Mouse (Mus musculus) heart, postnatal 25 days (tissue): ENCODE results near the gene Bhlha9. TPM values are rescaled to one million over a fixed set of nuclear protein-coding genes. Genes with fewer than 3 reads are reported as not detected.
"Not testable (repeated sequence)": the region's sequence is repeated elsewhere in the genome, so short reads cannot be mapped to it uniquely, and the experiment has no call there.

ENCODE experiments used
- DNase-seq: peaks from one replicate; pipeline ENCODE4 v3.0.0; 2022; ENCODE audit warnings: low spot score
- intact Hi-C: fragments of 180-260 bp; cut with DNase I; formaldehyde crosslinking; loops from one replicate; pipeline ENCODE4 v1.15.1; 2025
- total RNA-seq, 2 experiments: library from RNA; stranded (reverse); gene quantifications; 2 replicates each; pipeline ENCODE4 v1.2.3; 2021

Gene Bhlha9
- total RNA-seq, 2 experiments from 2014 or later = not detected

DNA sequence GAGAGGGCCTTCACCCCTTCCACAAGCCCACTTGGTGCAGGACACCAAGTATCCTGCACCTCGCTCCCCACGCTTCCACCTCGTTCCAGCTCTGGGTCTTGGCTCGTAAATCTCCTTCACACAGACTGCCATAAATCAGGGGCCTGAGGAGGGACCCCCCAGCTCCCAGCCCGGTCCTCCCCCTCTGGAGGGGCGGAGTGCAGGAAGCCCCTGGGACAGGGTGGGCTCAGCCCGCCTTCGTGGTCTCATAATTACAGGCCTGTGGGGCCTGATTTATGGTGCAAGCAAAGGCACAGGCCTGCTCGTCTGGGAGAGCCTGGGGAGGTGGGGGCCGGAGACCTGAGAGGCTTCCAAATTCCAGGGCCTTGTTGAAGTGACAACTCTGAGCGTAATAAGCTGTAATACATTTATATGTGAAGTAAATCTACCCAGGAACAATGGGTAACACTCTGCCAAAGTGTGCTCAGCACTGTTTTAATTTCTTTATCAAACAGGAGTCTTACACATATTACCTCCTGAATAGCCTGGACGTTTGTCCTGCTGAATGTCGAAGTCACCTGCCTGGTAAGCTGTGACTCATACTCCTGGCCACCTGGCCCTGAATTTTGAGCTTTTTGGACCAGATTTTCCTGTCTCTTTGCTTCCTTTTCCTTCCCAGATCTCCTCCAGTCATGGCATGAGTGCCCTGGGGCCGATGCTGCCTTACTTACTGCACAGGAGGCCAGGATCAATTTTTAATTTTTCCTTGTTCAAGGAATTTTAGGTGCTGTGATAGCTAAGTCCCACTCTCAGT is 12.9 kb upstream of the Bhlha9 start:
- intact Hi-C loops = no loop called here
- no peak for DNase-seq

DNA sequence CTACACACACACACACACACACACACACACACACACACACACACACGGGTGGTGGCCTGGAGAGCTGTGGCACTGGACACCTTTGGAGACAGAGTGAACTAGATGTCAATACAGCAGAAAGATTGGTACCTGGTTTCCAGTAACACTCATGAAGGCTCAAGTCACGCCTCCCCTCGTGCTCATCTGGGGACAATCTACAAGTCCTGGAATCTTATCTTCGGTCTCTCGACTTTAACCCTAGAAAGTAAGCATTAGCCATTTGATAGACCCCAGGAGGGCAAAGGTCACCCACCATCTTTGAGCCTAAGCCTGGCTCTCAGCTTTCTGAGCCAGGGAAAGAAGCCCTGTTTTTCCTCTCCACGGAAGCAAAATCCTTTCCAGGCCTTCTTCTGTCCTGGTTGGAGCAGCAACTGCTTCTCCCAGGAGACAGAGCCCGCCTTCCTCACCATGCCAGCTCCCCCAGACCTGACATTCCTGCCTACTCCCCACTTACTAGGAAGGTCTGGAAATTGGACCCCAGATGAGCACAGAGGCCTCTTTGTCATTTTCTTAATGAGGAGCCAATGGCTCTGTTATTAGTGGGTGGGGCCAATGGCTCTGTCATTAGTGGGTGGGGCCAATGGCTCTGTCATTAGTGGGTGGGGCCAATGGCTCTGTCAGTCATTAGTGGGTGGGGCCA is 10.3 kb upstream of the Bhlha9 start:
- DNase-seq = no peak
- intact Hi-C loops = no loop called here

DNA sequence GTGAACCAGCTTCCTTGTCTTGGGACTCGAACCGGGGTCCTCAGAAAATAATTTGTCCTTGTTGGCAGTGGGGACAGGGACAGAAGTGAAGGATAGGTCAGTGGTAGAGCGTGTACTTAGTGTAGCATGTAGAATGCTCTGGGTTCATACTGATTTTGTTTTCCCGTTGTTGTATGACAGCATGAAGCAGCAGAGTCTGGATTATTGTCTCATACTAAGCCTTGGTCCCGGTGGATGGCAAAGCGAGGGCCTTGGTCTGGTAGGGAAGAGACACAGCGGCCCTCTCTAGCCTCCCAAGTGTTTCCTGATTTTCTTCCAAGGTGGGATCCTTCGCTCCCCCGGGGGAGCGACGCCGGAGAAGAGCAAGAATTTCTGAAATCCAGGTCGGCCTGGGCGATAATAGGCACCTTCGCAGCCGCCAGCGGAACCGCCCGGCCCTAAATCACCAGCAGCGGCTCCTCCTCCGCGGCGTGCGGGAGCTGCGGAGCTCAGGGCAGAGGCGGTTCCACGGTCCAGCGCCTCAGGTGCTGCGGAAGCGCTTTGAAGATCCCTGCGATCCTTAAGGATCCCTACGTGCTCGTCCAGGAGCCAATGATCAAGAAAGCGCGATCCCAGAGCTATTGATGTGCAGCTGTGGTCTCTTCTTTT is 6.1 kb upstream of the Bhlha9 start:
- DNase-seq = no peak
- intact Hi-C loops = no loop called here

DNA sequence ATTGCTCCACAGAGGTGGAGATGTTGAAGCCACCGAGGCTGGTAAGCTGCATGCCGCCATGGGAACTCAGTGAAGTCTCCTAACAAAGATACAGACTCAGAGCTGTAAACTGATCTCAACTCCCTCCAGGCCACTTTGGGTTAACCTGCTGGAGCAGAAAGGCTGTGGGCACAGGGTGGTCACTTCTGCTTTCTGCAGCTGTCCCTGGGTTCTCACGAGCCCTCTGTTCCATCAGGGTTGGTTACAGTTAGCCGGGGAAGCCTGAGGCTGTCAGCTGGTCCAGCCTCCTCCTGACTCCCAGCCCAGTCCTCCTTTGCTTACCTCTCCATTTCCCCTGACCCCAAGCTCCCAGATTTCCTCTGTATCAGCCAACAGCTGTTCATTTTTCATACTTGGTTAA is 4.5 kb upstream of the Bhlha9 start:
- intact Hi-C loops = no loop called here

DNA sequence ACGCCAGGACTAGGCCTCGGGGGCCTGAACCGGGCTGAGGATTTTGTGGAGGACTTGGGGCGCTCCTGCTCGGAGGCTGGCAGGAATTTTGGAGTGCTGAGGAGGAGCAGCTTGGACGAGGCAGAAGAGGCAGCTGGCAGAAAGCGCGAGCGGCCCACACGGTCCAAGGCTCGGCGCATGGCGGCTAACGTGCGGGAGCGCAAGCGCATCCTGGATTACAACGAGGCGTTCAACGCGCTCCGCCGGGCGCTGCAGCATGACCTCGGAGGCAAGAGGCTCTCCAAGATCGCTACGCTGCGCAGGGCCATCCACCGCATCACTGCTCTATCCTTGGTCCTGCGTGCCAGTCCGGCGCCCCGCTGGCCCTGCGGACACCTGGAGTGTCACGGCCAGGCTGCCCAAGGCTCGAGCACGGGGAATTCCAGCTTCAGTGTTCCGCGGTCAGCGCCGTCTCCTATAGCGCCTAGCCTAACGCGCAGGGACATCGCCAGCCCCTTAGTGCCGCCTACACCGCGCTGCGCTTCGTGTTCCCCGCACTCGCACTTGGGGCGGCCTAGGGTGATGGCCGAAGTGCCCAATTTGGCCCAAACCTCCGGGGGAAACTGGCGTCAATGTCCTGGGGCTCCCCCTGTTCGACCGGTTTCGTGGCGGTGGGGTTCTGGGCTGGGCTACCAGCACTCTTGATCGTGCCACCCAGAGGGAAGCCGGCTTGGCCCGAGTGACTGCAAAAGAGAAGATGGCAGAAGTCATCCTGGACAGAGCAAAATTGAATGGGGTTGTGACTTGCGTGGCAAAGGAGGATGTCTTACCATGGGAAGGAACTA is 503 bp downstream of the Bhlha9 start:
- intact Hi-C loops = no loop called here

More for the DNA sequence above, 4.5 kb upstream of the Bhlha9 start:
- no peak for DNase-seq

DNA sequence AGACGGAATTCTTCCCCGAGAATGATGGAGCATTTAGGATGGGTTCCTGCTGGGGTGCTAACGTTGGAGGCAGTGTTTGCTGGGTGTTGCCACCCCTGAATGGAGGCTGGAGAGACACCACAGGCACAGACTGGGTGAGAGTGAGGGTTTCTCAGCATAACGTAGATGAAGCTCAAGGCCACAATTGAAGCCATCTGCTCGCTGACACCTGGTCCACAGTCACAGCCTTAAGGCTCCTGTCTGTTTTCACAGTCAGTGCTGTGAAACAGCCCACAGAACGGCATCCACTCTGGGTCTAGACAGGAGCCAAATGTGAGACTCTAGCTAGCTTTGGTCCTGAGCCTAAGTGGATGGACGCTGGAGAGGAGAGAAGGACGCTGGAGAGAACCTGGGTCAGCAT is 1.9 kb downstream of the Bhlha9 start:
- intact Hi-C loops = no loop called here
- DNase-seq = no peak

More for the DNA sequence above, 503 bp downstream of the Bhlha9 start:
- DNase-seq = no peak

DNA sequence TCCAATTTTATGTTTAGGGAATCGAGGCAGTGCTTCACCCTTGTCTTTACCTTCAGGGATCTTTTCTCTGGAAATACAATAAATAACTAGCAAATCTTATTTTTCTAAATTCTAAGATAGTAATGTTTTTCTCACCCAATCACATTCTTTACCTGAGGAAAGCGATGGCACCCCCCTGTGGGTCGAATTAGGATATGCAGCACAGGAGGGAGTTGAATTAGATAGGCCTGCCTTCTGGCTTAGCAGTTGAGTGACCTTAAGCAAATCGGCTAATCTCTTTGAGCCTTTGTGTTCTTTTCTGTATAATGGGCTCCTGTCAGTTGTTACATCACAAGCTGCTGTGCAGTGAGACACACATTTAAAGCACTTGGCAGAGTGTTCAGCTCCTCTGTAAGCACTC is 2.4 kb downstream of the Bhlha9 start:
- DNase-seq = no peak
- intact Hi-C loops = loop anchor here (5.0 kb wide), 1 partner anchor 218 kb away; no protein-coding TSS in a partner anchor

DNA sequence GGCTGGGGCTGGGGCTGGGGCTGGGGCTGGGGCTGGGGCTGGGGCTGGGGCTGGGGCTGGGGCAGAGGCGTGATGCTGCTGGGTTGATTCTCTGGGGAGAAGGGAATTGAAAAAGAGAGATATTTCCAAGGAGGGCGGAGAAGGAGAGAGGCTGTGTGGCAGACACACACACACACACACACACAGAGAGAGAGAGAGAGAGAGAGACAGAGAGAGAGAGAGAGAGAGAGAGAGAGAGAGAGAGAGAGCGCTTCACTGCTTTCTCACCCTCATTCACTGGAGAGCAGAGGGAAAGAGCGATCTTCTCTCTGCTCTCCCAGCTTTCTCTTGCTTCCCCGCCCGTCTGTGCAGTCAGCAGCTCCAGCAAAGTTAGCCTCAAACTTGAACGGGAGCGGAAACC is 7.2 kb downstream of the Bhlha9 start, which contains the start of gene Trarg1:
TSS of gene Trarg1 (plus strand) at position 301 of the 400 bp plus-strand sequence.
- intact Hi-C loops = loop anchor here (5.0 kb wide), 1 partner anchor 213 kb away; no protein-coding TSS in a partner anchor
- DNase-seq = not testable (repeated sequence)

DNA sequence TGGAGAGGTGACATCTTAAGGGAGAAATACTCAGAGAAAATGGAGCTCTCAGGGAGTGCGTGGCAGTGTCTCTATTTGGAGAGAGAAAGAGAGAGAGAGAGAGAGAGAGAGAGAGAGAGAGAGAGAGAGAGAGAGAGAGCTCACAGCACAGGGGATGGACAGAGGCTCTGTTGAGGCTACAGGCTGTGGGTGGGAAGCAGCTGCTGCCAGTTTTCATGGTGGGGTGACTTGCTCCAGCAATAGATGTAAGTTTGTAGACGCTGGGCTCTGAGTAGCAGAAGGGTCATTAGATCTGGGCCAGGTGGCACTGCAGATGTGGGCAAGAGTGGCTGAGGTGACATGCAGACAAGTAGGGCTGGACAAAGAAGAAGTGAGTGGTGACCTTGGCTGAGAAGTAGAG is 13.3 kb downstream of the Bhlha9 start:
- intact Hi-C loops = no loop called here
- DNase-seq = no peak

DNA sequence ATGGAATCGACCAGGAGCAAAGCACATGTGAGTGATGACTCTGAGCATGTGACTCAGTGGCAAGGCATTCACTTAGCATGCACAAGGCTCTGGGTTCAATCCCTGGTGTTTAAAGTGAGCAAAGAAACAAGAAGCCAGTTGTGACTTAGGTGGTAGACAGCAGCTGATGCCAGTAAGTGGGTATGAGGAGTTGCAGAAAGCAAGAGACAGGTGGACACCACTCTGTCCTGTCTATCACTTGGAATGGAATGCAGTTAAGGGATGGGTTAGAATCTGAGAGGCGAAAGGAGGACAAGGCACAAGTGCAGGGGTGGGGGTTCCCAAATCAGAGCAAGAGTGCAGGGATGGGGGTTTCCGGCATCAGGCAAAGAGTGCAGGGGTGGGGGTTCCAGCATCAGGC is 19.8 kb downstream of the Bhlha9 start:
- intact Hi-C loops = no loop called here
- no peak for DNase-seq

DNA sequence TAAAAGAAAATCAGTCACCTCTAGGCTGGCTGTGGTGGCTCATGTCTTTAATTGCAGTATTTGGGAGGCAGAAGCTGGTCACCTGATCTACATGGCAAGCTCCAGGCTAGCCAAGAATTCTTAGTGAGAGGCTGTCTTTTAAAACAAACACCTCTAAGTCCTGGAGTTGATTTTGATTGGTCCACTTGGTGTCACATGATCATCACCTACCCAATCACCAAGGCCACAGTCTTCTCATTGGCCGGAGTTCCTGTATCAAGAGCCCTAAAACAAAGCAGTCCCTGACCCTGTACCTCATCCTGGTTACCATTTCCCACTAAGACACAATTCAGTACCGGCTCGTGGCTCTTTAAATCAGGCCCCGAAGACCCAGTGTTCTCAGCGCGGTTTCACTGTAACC is 23.5 kb downstream of the Bhlha9 start:
- intact Hi-C loops = no loop called here
- no peak for DNase-seq

DNA sequence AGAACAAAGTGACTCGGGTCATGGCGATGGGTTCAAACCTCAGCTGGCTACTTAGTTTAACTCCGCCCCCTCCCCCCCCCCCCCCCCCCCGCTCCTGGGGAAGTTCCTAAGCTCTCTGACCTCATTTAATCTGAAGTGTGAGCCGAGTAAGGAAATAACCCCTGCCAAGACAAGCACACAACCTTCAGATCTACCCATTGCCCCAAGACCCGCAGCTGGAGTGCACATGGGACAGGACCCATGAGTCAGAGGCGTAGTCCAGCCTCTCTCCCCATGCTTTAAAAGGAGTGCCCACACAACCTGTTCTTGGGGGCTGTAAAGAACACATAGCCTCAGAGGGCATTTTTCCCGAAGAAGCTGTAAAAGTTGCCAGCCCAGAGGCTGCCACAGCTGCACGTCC is 27.4 kb downstream of the Bhlha9 start:
- no peak for DNase-seq

DNA sequence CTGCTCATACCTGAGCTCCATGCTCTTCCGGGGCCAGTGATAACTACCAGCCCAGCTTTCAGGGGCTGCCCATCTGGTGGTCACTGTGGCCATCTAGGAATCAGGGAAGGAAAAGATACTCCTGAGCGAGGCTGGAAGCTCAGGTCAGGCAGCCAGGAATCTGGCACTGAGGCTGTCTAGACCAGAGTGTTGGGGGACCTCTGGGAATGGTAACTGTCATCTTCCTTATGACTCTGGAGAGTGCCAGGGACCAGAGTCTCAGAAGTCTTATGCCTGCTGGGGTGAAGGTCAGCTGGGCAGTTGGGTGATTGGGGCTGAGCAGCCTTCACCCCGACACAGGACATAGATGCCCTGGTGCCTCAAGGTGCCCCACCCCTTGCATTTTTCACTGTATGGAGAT is 35.4 kb downstream of the Bhlha9 start:
- intact Hi-C loops = no loop called here
- no peak for DNase-seq

More for the DNA sequence above, 27.4 kb downstream of the Bhlha9 start:
- intact Hi-C loops = no loop called here

DNA sequence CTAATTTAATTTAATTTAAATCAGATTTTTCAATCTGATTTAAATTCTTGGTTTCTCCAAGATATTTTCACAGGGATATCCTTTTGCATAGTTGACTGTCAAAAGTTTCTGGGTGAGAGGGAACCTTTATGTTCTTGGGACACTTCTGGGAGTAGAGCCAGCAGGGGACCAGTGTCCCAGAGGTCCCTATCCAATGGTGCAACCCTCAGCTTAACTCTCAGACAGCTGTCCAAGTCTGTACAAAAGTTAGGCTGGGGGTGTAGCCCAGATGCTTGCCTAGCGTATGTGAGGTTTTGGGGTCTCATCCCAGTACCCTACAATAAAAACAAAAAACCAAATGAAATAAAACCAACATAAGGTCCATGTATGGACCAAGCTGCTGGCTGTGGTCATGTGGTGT is 35.8 kb downstream of the Bhlha9 start:
- intact Hi-C loops = no loop called here
- no peak for DNase-seq

DNA sequence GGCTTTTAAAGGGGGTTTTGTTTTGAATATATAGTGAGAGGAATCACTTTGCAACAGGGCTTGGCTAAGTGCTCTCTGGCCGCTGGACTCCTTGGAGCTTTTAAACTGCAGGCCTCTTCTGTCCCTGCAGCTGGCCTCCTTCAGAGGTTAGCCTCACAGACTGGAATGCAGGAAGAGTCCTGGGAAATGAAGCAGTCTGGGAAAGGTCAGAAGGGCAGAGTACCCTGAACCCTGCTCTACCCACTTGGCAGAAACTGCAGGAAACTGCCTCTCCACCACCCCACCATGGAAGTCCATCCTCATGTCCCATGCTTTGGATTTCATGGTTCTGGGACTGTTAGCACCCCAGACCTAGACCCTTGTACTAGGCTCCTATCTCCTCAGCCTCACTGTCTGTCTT is 36.6 kb downstream of the Bhlha9 start:
- intact Hi-C loops = no loop called here
- DNase-seq = no peak

DNA sequence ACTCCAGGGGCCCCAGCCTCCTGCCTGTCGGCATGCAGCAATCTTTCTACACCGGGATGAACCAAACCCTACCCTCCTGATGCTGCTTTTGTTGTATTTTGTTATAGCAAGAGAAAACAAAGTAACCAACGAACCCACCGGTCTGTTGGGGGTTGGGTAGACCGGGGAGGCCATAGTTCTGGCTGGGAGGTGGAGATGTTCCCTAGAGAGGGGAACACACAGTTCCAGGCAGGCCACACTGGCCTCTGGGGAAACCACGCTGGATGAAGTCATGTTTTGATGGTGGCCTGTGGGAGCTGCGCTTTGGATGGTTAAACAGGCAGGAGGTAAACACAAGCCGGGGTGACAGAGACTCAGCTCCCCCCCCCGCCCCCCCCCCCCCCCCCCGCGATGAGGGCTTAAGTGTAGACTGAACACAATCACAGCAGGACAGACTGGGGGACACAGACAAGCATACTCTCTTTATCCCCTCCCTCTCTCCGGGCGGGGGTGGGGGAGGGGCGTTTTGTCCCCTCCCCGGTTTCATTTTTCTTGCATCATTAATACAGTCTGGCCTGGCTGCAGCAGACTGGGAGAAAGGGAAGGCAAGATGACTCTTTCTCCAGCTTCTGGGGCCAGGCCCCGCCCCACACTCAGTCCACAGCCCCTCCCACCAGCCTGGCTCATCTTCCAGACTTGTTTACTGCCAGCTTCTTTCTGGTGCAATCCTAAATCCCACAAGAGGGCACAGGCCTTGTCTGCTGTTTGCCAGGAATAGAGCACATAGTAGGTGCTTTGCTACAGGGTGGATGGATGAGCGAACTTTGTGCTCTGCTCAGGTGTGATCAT is 37.6 kb downstream of the Bhlha9 start:
- intact Hi-C loops = no loop called here
- peak; percentile 36 for DNase-seq

DNA sequence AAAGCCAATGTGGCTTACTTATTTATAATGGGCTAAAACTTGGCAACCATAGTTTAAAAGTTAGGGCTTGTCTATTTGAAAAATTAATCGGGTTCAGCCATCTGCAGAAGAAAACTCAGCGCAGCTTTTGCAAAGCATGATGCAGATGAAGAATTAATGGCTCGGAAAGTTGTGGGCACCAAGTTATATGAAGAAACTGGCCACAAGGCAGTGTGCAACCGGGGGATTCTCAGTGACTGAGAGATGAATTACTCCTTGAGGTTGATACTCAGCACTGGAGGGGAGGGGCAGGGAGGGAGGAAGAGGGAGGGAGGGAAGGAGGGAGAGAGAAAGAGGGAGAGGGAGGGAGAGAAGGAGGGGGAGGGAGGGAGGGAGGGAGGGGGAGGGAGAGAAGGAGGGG is 44.7 kb downstream of the Bhlha9 start:
- intact Hi-C loops = no loop called here
- no peak for DNase-seq
